Mouse (Mus musculus) lung, postnatal 0 days (tissue): ENCODE measurements around the gene Esp36. TPM values are rescaled to one million over a fixed set of nuclear protein-coding genes. Genes with fewer than 3 reads are reported as not detected.
"Not testable (repeated sequence)": the region's sequence is repeated elsewhere in the genome, so short reads cannot be mapped to it uniquely, and the experiment has no call there.

Source experiments
- ATAC-seq: fragments of 200-750 bp; cut with Nextera tagmentation; 2 replicates; pipeline ENCODE4 v1.8.0; 2017; ENCODE audit warnings: moderate library complexity
- DNase-seq: peaks from one replicate; pipeline ENCODE4 v3.0.0-alpha.2; 2016; ENCODE audit warnings: low spot score
- H3K27ac ChIP-seq: fragments of 300-500 bp; sonication (generic); 2 replicates; pipeline ENCODE4 v1.5.1; 2014; ENCODE audit warnings: antibody characterized with exemption, mild to moderate bottlenecking, low read length, mixed read lengths
- H3K27me3 ChIP-seq: fragments of 300-500 bp; sonication (generic); replicated peaks from 2 replicates; pipeline ENCODE4 v1.6.1; 2014; ENCODE audit warnings: low read length, mixed read lengths; ENCODE audit not compliant: insufficient read depth
- H3K36me3 ChIP-seq: fragments of 300-500 bp; sonication (generic); 2 replicates; pipeline ENCODE4 v1.6.1; 2014; ENCODE audit warnings: low read length, mixed read lengths; ENCODE audit not compliant: insufficient read depth
- H3K4me1 ChIP-seq: fragments of 300-500 bp; sonication (generic); 2 replicates; pipeline ENCODE4 v1.6.1; 2014; ENCODE audit warnings: antibody characterized with exemption, low read depth, low read length, mixed read lengths; ENCODE audit not compliant: insufficient read depth
- H3K4me2 ChIP-seq: fragments of 300-500 bp; sonication (generic); replicated peaks from 2 replicates; pipeline ENCODE4 v1.6.1; 2014; ENCODE audit warnings: low read depth, mild to moderate bottlenecking, low read length, moderate library complexity, mixed read lengths
- H3K4me3 ChIP-seq: fragments of 300-500 bp; sonication (generic); 2 replicates; pipeline ENCODE4 v1.5.1; 2014; ENCODE audit warnings: low read depth, low read length
- H3K9ac ChIP-seq: fragments of 300-500 bp; sonication (generic); replicated peaks from 2 replicates; pipeline ENCODE4 v1.6.1; 2014; ENCODE audit warnings: low read depth, mild to moderate bottlenecking
- H3K9me3 ChIP-seq: fragments of 300-500 bp; sonication (generic); 2 replicates; pipeline ENCODE4 v1.6.1; 2016; ENCODE audit warnings: low read length, mixed read lengths
- CTCF ChIP-seq: IDR thresholded peaks from 2 replicates; pipeline ENCODE4 v1.5.1; 2016; ENCODE audit warnings: antibody characterized with exemption, mild to moderate bottlenecking
- EP300 ChIP-seq: IDR thresholded peaks from 2 replicates; pipeline ENCODE4 v1.6.1; 2016; ENCODE audit warnings: antibody characterized with exemption, mild to moderate bottlenecking, control low read depth
- WGBS: fragments of 180-500 bp; shearing (Covaris S2); extraction: QIAGEN DNeasy Blood & Tissue Kit; methylation state at CpG from one replicate; pipeline ENCODE4 v1.1.7; 2014; 5-methylcytosine and 5-hydroxymethylcytosine counted together
- polyA plus RNA-seq: library from polyadenylated mRNA; unstranded; fragments of >200 nt; fragmentation: Nextera tagmentation; extraction: Ambion mirVana; gene quantifications from 2 replicates; pipeline ENCODE4 v1.2.1, GENCODE M21; 2015

The Esp36 gene
- not detected in 2 replicates for polyA plus RNA-seq

DNA sequence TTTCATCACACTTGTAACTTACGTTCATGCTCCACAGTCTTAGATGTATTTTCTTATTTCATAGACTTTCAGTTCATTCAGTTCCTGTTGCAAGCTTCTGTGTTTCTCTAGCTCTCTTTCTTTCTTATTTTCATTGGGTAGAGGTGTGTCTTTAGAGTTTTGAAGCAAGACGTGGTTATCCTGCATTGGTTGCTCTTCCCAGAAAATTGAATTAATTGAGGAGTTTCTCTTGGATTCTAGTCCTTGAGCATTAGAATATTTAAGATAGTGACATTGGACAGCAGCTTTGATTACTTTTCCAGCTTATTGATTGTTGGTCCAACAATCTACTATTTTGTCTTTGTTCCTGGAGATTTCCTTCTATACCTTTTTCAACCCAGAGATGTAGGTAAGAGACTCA, at the start of gene Esp36:
TSS of gene Esp36 (minus strand) at position 101 of the 400 bp plus-strand sequence.
- no peak within 1 kb of the TSS for H3K27ac ChIP-seq
- H3K27me3 ChIP-seq, result no peaks in the 10 kb centered on the region
- 68% methylated on average over 2 of the region's 2 CpGs for WGBS
- H3K4me2 ChIP-seq, result no peak within 1 kb of the TSS
- no peak for TF ChIP-seq EP300
- H3K9ac ChIP-seq, result no peak within 1 kb of the TSS
- H3K36me3 ChIP-seq, result no peaks in the 10 kb centered on the region
- H3K4me1 ChIP-seq, result no peaks in the 10 kb centered on the region
- DNase-seq (no peak), ATAC-seq (no peak)
- H3K4me3 ChIP-seq, result no peak within 1 kb of the TSS
- H3K9me3 ChIP-seq, result no peaks in the 10 kb centered on the region

DNA sequence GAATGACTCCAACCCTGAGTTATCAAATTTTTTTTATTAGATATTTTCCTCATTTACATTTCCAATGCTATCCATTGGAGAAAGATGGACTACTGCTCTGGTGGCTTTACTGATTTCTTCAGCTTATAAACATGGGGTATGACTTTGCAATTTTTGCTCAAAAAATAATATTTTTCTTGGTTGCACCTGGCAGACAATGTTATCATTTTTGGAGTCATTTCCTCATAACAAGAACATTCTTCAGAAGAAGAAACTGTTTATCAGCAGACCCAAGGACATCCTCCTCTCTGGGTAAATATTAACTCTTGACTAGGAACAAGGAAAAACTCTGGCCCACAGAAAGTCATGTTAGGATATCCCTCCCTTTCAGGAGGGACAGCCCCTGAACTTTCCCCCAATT, 36.2 kb upstream of the Esp36 start:
- not testable (repeated sequence) for DNase-seq, H3K27ac ChIP-seq, H3K36me3 ChIP-seq, H3K4me1 ChIP-seq, H3K9ac ChIP-seq, ATAC-seq, H3K27me3 ChIP-seq, H3K4me2 ChIP-seq, H3K9me3 ChIP-seq, H3K4me3 ChIP-seq

DNA sequence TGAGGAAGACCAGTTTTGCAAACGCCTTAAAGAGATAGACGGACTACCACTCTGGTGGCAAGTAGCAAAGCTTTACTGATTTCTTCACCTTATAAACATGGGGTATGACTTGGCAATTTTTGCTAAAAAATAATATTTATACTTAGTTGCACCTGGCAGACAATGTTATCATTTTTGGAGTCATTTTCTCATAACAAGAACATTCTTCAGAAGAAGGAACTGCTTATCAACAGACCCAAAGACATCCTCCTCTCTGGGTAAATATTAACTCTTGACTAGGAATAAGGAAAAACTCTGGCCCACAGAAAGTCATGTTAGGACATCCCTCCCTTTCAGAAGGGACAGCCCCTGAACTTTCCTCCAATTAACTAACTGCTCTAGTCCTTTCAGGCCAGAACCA, 30.7 kb upstream of the Esp36 start:
- ATAC-seq (no peak), DNase-seq (no peak)
- H3K27ac ChIP-seq, result no peak overlapping the region
- no peaks in the 10 kb centered on the region for H3K27me3 ChIP-seq
- H3K4me1 ChIP-seq, result no peaks in the 10 kb centered on the region
- no peak overlapping the region for H3K9ac ChIP-seq
- 86% methylated on average over 2 of the region's 2 CpGs for WGBS
- no peak overlapping the region for H3K4me3 ChIP-seq
- H3K4me2 ChIP-seq, result no peak overlapping the region
- H3K9me3 ChIP-seq, result no peaks in the 10 kb centered on the region
- H3K36me3 ChIP-seq, result no peaks in the 10 kb centered on the region
- TF ChIP-seq EP300 (no peak), CTCF (no peak)

DNA sequence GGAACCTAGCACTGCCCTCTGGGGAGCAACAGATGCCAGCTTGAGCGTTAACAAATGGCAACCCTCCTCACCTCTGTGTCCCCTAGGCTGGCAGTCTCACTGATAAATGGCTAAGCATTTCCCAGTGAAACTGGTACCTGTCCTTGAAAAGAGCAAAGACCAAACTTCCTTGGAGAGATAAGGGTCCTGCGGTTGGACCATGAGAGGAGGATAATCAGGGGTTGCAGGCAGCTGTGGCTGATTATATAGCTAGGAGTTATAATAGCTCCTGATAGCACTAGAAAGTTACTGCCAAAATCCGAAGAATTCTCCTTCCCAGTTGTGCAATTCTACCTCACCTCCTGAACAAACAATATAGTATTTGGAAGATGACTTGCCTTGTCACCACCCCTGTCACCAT, 13.8 kb downstream of the Esp36 start:
- Histone ChIP-seq H3K4me3 (no peak overlapping the region), H3K9me3 (peaks cover 4% of the 10 kb centered on the region; the same call in 1 of the 2 replicates), H3K9ac (no peak overlapping the region), H3K27ac (no peak overlapping the region), H3K4me2 (no peak overlapping the region), H3K27me3 (no peaks in the 10 kb centered on the region), H3K4me1 (no peaks in the 10 kb centered on the region), H3K36me3 (no peaks in the 10 kb centered on the region)
- DNase-seq (no peak), ATAC-seq (no peak)
- TF ChIP-seq CTCF, result no peak
- no peak for TF ChIP-seq EP300
- WGBS, result 59% methylated on average over 3 of the region's 3 CpGs

DNA sequence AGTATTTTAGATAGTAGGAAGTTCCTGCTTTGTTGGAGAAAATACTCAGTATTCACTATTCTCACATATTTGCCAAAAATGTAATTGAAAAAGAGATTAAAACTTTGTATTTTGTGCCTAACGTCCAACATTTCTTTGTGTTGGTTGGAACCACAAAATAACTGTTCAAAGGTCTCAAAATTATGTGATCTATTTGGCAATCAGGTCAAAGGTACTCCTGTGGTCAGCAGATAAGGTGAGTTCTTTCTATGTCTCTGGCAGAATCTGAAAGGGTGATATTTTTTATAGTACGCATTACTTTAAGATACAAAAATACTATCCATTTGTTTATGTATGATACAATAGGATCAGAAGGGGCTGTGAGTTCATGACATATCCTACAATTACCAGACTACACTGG, 28.2 kb downstream of the Esp36 start:
- Histone ChIP-seq H3K36me3 (no peaks in the 10 kb centered on the region), H3K9me3 (no peaks in the 10 kb centered on the region), H3K27ac (no peak overlapping the region), H3K27me3 (no peaks in the 10 kb centered on the region), H3K9ac (no peak overlapping the region), H3K4me1 (no peaks in the 10 kb centered on the region), H3K4me2 (no peak overlapping the region), H3K4me3 (no peak overlapping the region)
- no peak for TF ChIP-seq CTCF
- no peak for TF ChIP-seq EP300
- WGBS, result 64% methylated on average over 2 of the region's 2 CpGs
- ATAC-seq (no peak), DNase-seq (no peak)

Other genes starting within 250 kb of the Esp36 start
- gene Olfr134, start 248.8 kb downstream of the Esp36 start, polyA plus RNA-seq, result not detected in 2 replicates
- not detected in 2 replicates for gene Olfr135, start 215.8 kb downstream of the Esp36 start, polyA plus RNA-seq
- not detected in 2 replicates for gene Olfr138, start 159.2 kb downstream of the Esp36 start, polyA plus RNA-seq
- not detected in 2 replicates for gene Olfr137, start 112.6 kb downstream of the Esp36 start, polyA plus RNA-seq
- gene Olfr136, start 90.4 kb downstream of the Esp36 start, polyA plus RNA-seq, result not detected in 2 replicates
- gene Esp34, start 134.0 kb upstream of the Esp36 start, polyA plus RNA-seq, result not detected in 2 replicates
- gene Esp31, start 219.3 kb upstream of the Esp36 start, polyA plus RNA-seq, result not detected in 2 replicates